Mouse (Mus musculus) liver, postnatal 0 days (tissue): ENCODE data around the gene Ints6. TPM values are rescaled to one million over a fixed set of nuclear protein-coding genes. Genes with fewer than 3 reads are reported as not detected.
A peak's percentile ranks its signal among the peaks of the same experiment; 100 is the strongest.

Experiments used
- ATAC-seq: fragments of 200-750 bp; cut with Nextera tagmentation; 2 replicates; pipeline ENCODE4 v1.8.0; 2017; ENCODE audit warnings: mild to moderate bottlenecking, moderate library complexity
- DNase-seq: peaks from one replicate; pipeline ENCODE4 v3.0.0-alpha.2; 2016
- H3K27ac ChIP-seq: fragments of 300-500 bp; sonication (generic); 2 replicates; pipeline ENCODE4 v1.5.1; 2014; ENCODE audit warnings: antibody characterized with exemption, moderate library complexity, mild to moderate bottlenecking, low read depth
- H3K27me3 ChIP-seq: fragments of 300-500 bp; sonication (generic); 2 replicates; pipeline ENCODE4 v1.6.1; 2014; ENCODE audit warnings: low read length, control low read depth, mixed read lengths; ENCODE audit not compliant: insufficient read depth
- H3K36me3 ChIP-seq: fragments of 300-500 bp; sonication (generic); replicated peaks from 2 replicates; pipeline ENCODE4 v1.6.1; 2014; ENCODE audit warnings: mild to moderate bottlenecking, control low read depth, low read length, moderate library complexity, mixed read lengths; ENCODE audit not compliant: insufficient read depth
- H3K4me1 ChIP-seq: fragments of 300-500 bp; sonication (generic); 2 replicates; pipeline ENCODE4 v1.6.1; 2014; ENCODE audit warnings: antibody characterized with exemption, mild to moderate bottlenecking, control low read depth; ENCODE audit not compliant: insufficient read depth
- H3K4me2 ChIP-seq: fragments of 300-500 bp; sonication (generic); 2 replicates; pipeline ENCODE4 v1.6.1; 2014; ENCODE audit warnings: low read depth, mild to moderate bottlenecking, low read length, moderate library complexity, mixed read lengths
- H3K4me3 ChIP-seq: fragments of 300-500 bp; sonication (generic); 2 replicates; pipeline ENCODE4 v1.5.1; 2014; ENCODE audit warnings: low read depth, low read length
- H3K9ac ChIP-seq: fragments of 300-500 bp; sonication (generic); replicated peaks from 2 replicates; pipeline ENCODE4 v1.6.1; 2014; ENCODE audit warnings: mild to moderate bottlenecking, moderate library complexity
- H3K9me3 ChIP-seq: fragments of 300-500 bp; sonication (generic); 2 replicates; pipeline ENCODE4 v1.6.1; 2016; ENCODE audit warnings: mild to moderate bottlenecking, control low read depth, low read length, mixed read lengths
- CTCF ChIP-seq: sonication (generic); IDR thresholded peaks from 2 replicates; pipeline ENCODE4 v1.5.1; 2016; ENCODE audit warnings: antibody characterized with exemption, low read depth
- EP300 ChIP-seq: IDR thresholded peaks from 2 replicates; pipeline ENCODE4 v1.6.1; 2016; ENCODE audit warnings: antibody characterized with exemption, low read depth, mild to moderate bottlenecking
- WGBS: fragments of 180-500 bp; shearing (Covaris S2); extraction: QIAGEN DNeasy Blood & Tissue Kit; methylation state at CpG from one replicate; pipeline ENCODE4 v1.1.7; 2014; ENCODE audit not compliant: insufficient replicate concordance; 5-methylcytosine and 5-hydroxymethylcytosine counted together
- polyA plus RNA-seq: library from polyadenylated mRNA; unstranded; fragments of >200 nt; fragmentation: Nextera tagmentation; extraction: Ambion mirVana; gene quantifications from 2 replicates; pipeline ENCODE4 v1.2.1, GENCODE M21; 2015

The Ints6 gene
- polyA plus RNA-seq, 1 experiment from 2014 or later, result 8.2 TPM

DNA sequence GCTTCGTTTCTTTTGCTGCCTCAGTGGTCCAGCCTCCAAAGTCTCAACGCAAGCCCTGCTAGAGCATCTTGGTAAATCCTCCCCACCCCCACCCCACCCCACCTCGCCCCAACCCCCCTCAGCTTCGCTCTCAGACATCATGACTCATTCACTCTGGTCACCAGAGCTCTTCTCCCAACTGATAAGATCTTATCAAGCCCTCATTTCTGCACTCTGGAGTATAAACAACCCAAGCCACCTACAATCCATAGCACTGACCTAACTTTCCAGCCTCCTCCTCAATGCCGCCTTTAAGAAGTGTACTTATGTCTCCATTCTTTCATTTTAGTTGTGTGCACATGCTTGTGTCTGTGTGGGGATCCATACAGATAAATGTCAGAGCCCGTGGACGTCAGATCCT lies 34.8 kb upstream of the Ints6 start:
- DNase-seq (no peak), ATAC-seq (no peak)
- TF ChIP-seq EP300, result no peak
- Histone ChIP-seq H3K4me3 (no peak overlapping the region), H3K9ac (no peak overlapping the region), H3K9me3 (no peaks in the 10 kb centered on the region), H3K4me1 (no peaks in the 10 kb centered on the region), H3K27ac (no peak overlapping the region), H3K4me2 (no peak overlapping the region), H3K27me3 (no peaks in the 10 kb centered on the region), H3K36me3 (no peaks in the 10 kb centered on the region)
- 50% methylated on average over 7 of the region's 7 CpGs for WGBS

GRCm38 (mm10) chr14:62789282-62789681 lies 28.3 kb upstream of the Ints6 start:
- Histone ChIP-seq H3K27me3 (no peaks in the 10 kb centered on the region), H3K9me3 (no peaks in the 10 kb centered on the region), H3K9ac (no peak overlapping the region), H3K4me2 (no peak overlapping the region), H3K36me3 (no peaks in the 10 kb centered on the region), H3K4me3 (no peak overlapping the region), H3K27ac (no peak overlapping the region), H3K4me1 (no peaks in the 10 kb centered on the region)
- DNase-seq, result no peak
- WGBS, result 36% methylated on average over 4 of the region's 4 CpGs
- TF ChIP-seq CTCF (no peak), EP300 (no peak)
- ATAC-seq, result no peak

DNA sequence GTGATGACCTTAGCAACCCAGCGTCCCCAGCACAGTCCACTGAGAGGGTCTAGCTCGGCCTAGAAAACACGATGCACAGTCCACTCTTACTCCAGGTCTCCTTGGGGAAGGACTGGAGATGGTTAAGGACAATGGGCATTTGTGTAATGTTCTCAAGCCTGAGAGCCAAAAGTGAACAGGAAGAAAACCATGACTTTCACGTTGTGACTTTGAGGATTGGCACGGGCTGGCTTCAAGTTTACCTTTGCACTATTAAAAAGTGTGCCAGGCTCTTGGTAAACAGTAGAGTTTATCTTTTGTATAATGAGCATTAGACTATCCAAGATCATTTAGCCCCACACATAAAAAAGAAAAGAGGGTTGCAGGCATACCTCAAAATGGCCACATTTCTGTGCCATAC lies 22.0 kb upstream of the Ints6 start:
- H3K4me3 ChIP-seq, result no peak overlapping the region
- no peaks in the 10 kb centered on the region for H3K27me3 ChIP-seq
- H3K4me2 ChIP-seq, result no peak overlapping the region
- TF ChIP-seq CTCF (no peak), EP300 (no peak)
- no peaks in the 10 kb centered on the region for H3K36me3 ChIP-seq
- H3K4me1 ChIP-seq, result peaks cover 4% of the 10 kb centered on the region; the same call in 1 of the 2 replicates
- no peak overlapping the region for H3K27ac ChIP-seq
- no peak overlapping the region for H3K9ac ChIP-seq
- no peak for DNase-seq
- H3K9me3 ChIP-seq, result no peaks in the 10 kb centered on the region
- 79% methylated on average over 5 of the region's 5 CpGs for WGBS
- ATAC-seq, result no peak

DNA sequence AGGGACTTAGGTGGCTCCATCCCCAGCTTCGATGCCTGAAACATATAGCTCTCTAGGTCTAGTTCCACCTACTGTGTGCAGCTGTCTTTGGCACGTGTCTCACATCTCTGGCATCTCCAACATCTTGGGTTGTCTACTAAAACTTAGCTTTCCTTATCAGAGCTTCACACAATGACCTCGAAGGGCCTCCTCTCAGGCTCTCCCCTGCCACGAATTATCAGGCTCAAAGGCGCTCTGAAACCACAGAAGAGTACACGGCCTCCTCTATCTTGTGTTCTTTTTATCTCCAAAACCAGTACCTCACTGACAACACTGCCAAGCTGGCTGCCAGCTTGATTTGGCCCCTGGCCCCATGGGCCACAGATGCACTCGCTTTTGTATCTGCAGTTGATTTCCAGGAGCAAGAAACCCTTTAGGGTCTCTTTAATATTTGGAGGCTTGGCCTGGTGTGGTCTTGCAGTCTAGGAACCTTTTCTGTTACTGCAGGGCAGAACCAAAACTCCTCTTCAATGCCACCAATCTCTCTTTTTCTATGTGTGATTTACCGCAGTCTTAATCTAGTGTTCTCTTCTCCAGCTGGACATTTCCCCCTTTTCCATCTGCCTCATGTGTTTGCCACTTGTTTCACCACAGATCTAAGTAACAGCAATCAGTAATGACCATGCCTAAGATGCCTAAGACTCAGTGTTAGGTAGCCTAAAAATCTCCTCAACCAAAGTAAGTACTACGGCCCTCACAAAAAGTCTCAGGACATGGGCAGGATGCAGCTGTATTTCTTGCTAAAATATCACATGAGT lies 19.7 kb upstream of the Ints6 start:
- ATAC-seq (peak; percentile 92), DNase-seq (peak; percentile 27)
- no peaks in the 10 kb centered on the region for H3K36me3 ChIP-seq
- WGBS, result 41% methylated on average over 9 of the region's 9 CpGs
- TF ChIP-seq CTCF (no peak), EP300 (peak; percentile 83)
- H3K4me2 ChIP-seq, result no peak overlapping the region
- no peak overlapping the region for H3K27ac ChIP-seq
- H3K4me1 ChIP-seq, result peaks cover 4% of the 10 kb centered on the region; the same call in 1 of the 2 replicates
- no peak overlapping the region for H3K9ac ChIP-seq
- no peaks in the 10 kb centered on the region for H3K27me3 ChIP-seq
- H3K9me3 ChIP-seq, result no peaks in the 10 kb centered on the region
- H3K4me3 ChIP-seq, result no peak overlapping the region

GRCm38 (mm10) chr14:62778095-62778494 lies 17.1 kb upstream of the Ints6 start:
- no peaks in the 10 kb centered on the region for H3K9me3 ChIP-seq
- DNase-seq (no peak), ATAC-seq (no peak)
- no peak overlapping the region for H3K9ac ChIP-seq
- WGBS, result 81% methylated on average over 9 of the region's 9 CpGs
- H3K36me3 ChIP-seq, result no peaks in the 10 kb centered on the region
- H3K4me1 ChIP-seq, result peaks cover 4% of the 10 kb centered on the region; the same call in 1 of the 2 replicates
- TF ChIP-seq EP300, result no peak
- TF ChIP-seq CTCF, result no peak
- H3K4me3 ChIP-seq, result no peak overlapping the region
- H3K4me2 ChIP-seq, result no peak overlapping the region
- H3K27me3 ChIP-seq, result no peaks in the 10 kb centered on the region
- no peak overlapping the region for H3K27ac ChIP-seq

DNA sequence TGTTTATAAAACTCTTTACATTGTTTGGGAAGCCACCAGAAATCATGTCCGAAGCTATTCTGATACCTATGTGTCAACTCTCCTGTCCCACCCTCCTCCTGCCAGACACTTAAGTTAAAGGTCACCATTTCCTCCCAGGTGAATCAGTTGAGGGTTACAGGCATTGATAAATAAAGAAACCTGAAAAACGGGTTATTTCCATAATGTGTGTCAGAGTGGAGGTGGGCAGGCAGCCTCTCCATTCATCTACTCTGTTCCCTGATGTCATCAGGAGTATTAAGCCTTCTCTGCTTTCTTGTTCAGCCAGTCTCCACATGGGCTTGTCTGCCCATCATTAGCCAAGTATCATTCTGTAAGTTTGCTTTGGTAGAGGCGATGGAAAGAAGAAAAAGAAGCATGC lies 14.1 kb upstream of the Ints6 start:
- no peaks in the 10 kb centered on the region for H3K27me3 ChIP-seq
- no peak for TF ChIP-seq EP300
- no peak for TF ChIP-seq CTCF
- DNase-seq (no peak), ATAC-seq (no peak)
- H3K27ac ChIP-seq, result no peak overlapping the region
- no peaks in the 10 kb centered on the region for H3K9me3 ChIP-seq
- H3K36me3 ChIP-seq, result no peaks in the 10 kb centered on the region
- no peak overlapping the region for H3K4me2 ChIP-seq
- H3K4me1 ChIP-seq, result no peaks in the 10 kb centered on the region
- H3K4me3 ChIP-seq, result no peak overlapping the region
- H3K9ac ChIP-seq, result no peak overlapping the region
- 64% methylated on average over 3 of the region's 3 CpGs for WGBS
